Mouse (Mus musculus): ENCODE data around the gene Kcnj11. TPM values are rescaled to one million over a fixed set of nuclear protein-coding genes. Genes with fewer than 3 reads are reported as not detected.

The Kcnj11 gene
- polyA plus RNA-seq, 1 experiment: 15.0 TPM

GRCm38 (mm10) chr7:46044106-46044505 lies 56.5 kb downstream of the Kcnj11 start:
- TF ChIP-seq POLR2A (IDR thresholded peaks at IDR 0.05; ENCODE audit: borderline replicate concordance, extremely low read depth, insufficient read depth, insufficient read length, poor library complexity, severe bottlenecking) (no peak), CTCF (IDR thresholded peaks at IDR 0.05; ENCODE audit: borderline replicate concordance, extremely low read depth, insufficient read depth, insufficient read length) (no peak)
- DNase-seq (ENCODE audit: low read depth): no peak

Other genes starting within 250 kb of the Kcnj11 start
- 197 and 238 TPM in 2 replicates for gene Kdelr1, start 228.0 kb downstream of the Kcnj11 start, polyA plus RNA-seq (2012; rRNA removed)
- 13.2 and 31.1 TPM in 2 replicates for gene Grin2d, start 222.4 kb downstream of the Kcnj11 start, polyA plus RNA-seq (2012; rRNA removed)
- 0.30 and 0.41 TPM in 2 replicates for gene Syngr4, start 204.1 kb downstream of the Kcnj11 start, polyA plus RNA-seq (2012; rRNA removed)
- 19.1 and 23.3 TPM in 2 replicates for gene Tmem143, start 203.8 kb downstream of the Kcnj11 start, polyA plus RNA-seq (2012; rRNA removed)
- 27.7 and 27.8 TPM in 2 replicates for gene Emp3, start 179.4 kb downstream of the Kcnj11 start, polyA plus RNA-seq (2012; rRNA removed)
- gene Ccdc114, start 176.7 kb downstream of the Kcnj11 start, polyA plus RNA-seq (2012; rRNA removed): 5.8 and 7.6 TPM in 2 replicates
- 1.2 and 1.4 TPM in 2 replicates for gene Abcc6, start 70.5 kb downstream of the Kcnj11 start, polyA plus RNA-seq (2012; rRNA removed)
- 38.5 and 52.6 TPM in 2 replicates for gene Nomo1, start 67.1 kb downstream of the Kcnj11 start, polyA plus RNA-seq (2012; rRNA removed)
- 12.3 and 15.0 TPM in 2 replicates for gene Abcc8, start 79.3 kb upstream of the Kcnj11 start, polyA plus RNA-seq (2012; rRNA removed)
- gene Ush1c, start 137.7 kb upstream of the Kcnj11 start, polyA plus RNA-seq (2012; rRNA removed): 0.79 and 1.2 TPM in 2 replicates
- 0.06 and 0.22 TPM in 2 replicates for gene Otog, start 140.2 kb upstream of the Kcnj11 start, polyA plus RNA-seq (2012; rRNA removed)

Measured in brain, embryonic 14.5 days (tissue).